Mouse (Mus musculus): ENCODE results near the gene Ccer2. TPM values are rescaled to one million over a fixed set of nuclear protein-coding genes. Genes with fewer than 3 reads are reported as not detected.

Gene Ccer2
- polyA plus RNA-seq, 1 experiment from 2014 or later: 12.7 TPM

Other genes with a start within 250 kb of the Ccer2 start
- gene Ifnl2, start 245.7 kb upstream of the Ccer2 start, polyA plus RNA-seq (2014; fragmentation: Nextera tagmentation; extraction: Ambion mirVana): not detected in 2 replicates
- gene Ifnl3, start 233.3 kb upstream of the Ccer2 start, polyA plus RNA-seq (2014; fragmentation: Nextera tagmentation; extraction: Ambion mirVana): not detected in 2 replicates
- not detected in 2 replicates for gene Sycn, start 215.3 kb upstream of the Ccer2 start, polyA plus RNA-seq (2014; fragmentation: Nextera tagmentation; extraction: Ambion mirVana)
- 0.17 and 0.43 TPM in 2 replicates for gene Nccrp1, start 208.9 kb upstream of the Ccer2 start, polyA plus RNA-seq (2014; fragmentation: Nextera tagmentation; extraction: Ambion mirVana)
- gene Samd4b, start 158.0 kb upstream of the Ccer2 start, polyA plus RNA-seq (2014; fragmentation: Nextera tagmentation; extraction: Ambion mirVana): 31.5 and 33.8 TPM in 2 replicates
- 20.7 and 23.5 TPM in 2 replicates for gene Pak4, start 158.0 kb upstream of the Ccer2 start, polyA plus RNA-seq (2014; fragmentation: Nextera tagmentation; extraction: Ambion mirVana)
- gene Acp7, start 124.8 kb upstream of the Ccer2 start, polyA plus RNA-seq (2014; fragmentation: Nextera tagmentation; extraction: Ambion mirVana): 0.10 and 0.40 TPM in 2 replicates
- gene Fbxo27, start 63.3 kb upstream of the Ccer2 start, polyA plus RNA-seq (2014; fragmentation: Nextera tagmentation; extraction: Ambion mirVana): 6.9 and 7.1 TPM in 2 replicates
- 27.8 and 29.0 TPM in 2 replicates for gene Fbxo17, start 39.4 kb upstream of the Ccer2 start, polyA plus RNA-seq (2014; fragmentation: Nextera tagmentation; extraction: Ambion mirVana)
- gene Mrps12, start 14.4 kb upstream of the Ccer2 start, polyA plus RNA-seq (2014; fragmentation: Nextera tagmentation; extraction: Ambion mirVana): 119 and 120 TPM in 2 replicates
- gene Sars2, start 14.2 kb upstream of the Ccer2 start, polyA plus RNA-seq (2014; fragmentation: Nextera tagmentation; extraction: Ambion mirVana): 20.5 and 22.9 TPM in 2 replicates
- gene Sirt2, start 10.6 kb downstream of the Ccer2 start, polyA plus RNA-seq (2014; fragmentation: Nextera tagmentation; extraction: Ambion mirVana): 76.8 and 79.3 TPM in 2 replicates
- 40.9 and 41.5 TPM in 2 replicates for gene Nfkbib, start 11.3 kb downstream of the Ccer2 start, polyA plus RNA-seq (2014; fragmentation: Nextera tagmentation; extraction: Ambion mirVana)
- gene Rinl, start 32.8 kb downstream of the Ccer2 start, polyA plus RNA-seq (2014; fragmentation: Nextera tagmentation; extraction: Ambion mirVana): 2.7 and 3.0 TPM in 2 replicates
- gene Hnrnpl, start 52.4 kb downstream of the Ccer2 start, polyA plus RNA-seq (2014; fragmentation: Nextera tagmentation; extraction: Ambion mirVana): 180 and 182 TPM in 2 replicates
- gene Ech1, start 69.0 kb downstream of the Ccer2 start, polyA plus RNA-seq (2014; fragmentation: Nextera tagmentation; extraction: Ambion mirVana): 183 and 202 TPM in 2 replicates
- 3.4 and 4.1 TPM in 2 replicates for gene Lgals4, start 77.7 kb downstream of the Ccer2 start, polyA plus RNA-seq (2014; fragmentation: Nextera tagmentation; extraction: Ambion mirVana)
- 27.3 and 53.0 TPM in 2 replicates for gene Lgals7, start 107.7 kb downstream of the Ccer2 start, polyA plus RNA-seq (2014; fragmentation: Nextera tagmentation; extraction: Ambion mirVana)
- 0.58 and 0.72 TPM in 2 replicates for gene Capn12, start 125.2 kb downstream of the Ccer2 start, polyA plus RNA-seq (2014; fragmentation: Nextera tagmentation; extraction: Ambion mirVana)
- gene Actn4, start 206.2 kb downstream of the Ccer2 start, polyA plus RNA-seq (2014; fragmentation: Nextera tagmentation; extraction: Ambion mirVana): 256 and 280 TPM in 2 replicates
- gene Eif3k, start 225.7 kb downstream of the Ccer2 start, polyA plus RNA-seq (2014; fragmentation: Nextera tagmentation; extraction: Ambion mirVana): 403 and 404 TPM in 2 replicates
- gene Map4k1, start 225.9 kb downstream of the Ccer2 start, polyA plus RNA-seq (2014; fragmentation: Nextera tagmentation; extraction: Ambion mirVana): 7.2 and 8.7 TPM in 2 replicates

Measured in embryonic facial prominence, embryonic 14.5 days (tissue).